Mouse (Mus musculus) forebrain, embryonic 11.5 days (tissue): ENCODE data around the gene Asah2. TPM values are rescaled to one million over a fixed set of nuclear protein-coding genes. Genes with fewer than 3 reads are reported as not detected.

ENCODE experiments used
- ATAC-seq: fragments of 200-750 bp; cut with Nextera tagmentation; replicated peaks from 2 replicates; pipeline ENCODE4 v1.8.0; 2017; ENCODE audit warnings: moderate TSS enrichment; ENCODE audit not compliant: low FRiP score
- DNase-seq: peaks from one replicate; pipeline ENCODE4 v3.0.0-alpha.2; 2017; ENCODE audit warnings: low spot score
- H3K27ac ChIP-seq: fragments of 300-500 bp; sonication (generic); 2 replicates; pipeline ENCODE4 v1.5.1; 2014; ENCODE audit warnings: low read depth, low read length
- H3K27me3 ChIP-seq: fragments of 300-500 bp; sonication (generic); 2 replicates; pipeline ENCODE4 v1.6.1; 2014; ENCODE audit warnings: mild to moderate bottlenecking, low read length, mixed read lengths; ENCODE audit not compliant: control insufficient read depth, insufficient read depth
- H3K36me3 ChIP-seq: fragments of 300-500 bp; sonication (generic); 2 replicates; pipeline ENCODE4 v1.6.1; 2014; ENCODE audit warnings: mild to moderate bottlenecking, low read length, moderate library complexity, mixed read lengths; ENCODE audit not compliant: control insufficient read depth, insufficient read depth
- H3K4me1 ChIP-seq: fragments of 300-500 bp; sonication (generic); replicated peaks from 2 replicates; pipeline ENCODE4 v1.6.1; 2014; ENCODE audit warnings: low read length, mixed read lengths; ENCODE audit not compliant: control insufficient read depth, insufficient read depth
- H3K4me2 ChIP-seq: fragments of 300-500 bp; sonication (generic); 2 replicates; pipeline ENCODE4 v1.6.1; 2014; ENCODE audit warnings: low read depth, mild to moderate bottlenecking, low read length, moderate library complexity, mixed read lengths; ENCODE audit not compliant: severe bottlenecking
- H3K4me3 ChIP-seq: fragments of 300-500 bp; sonication (generic); 2 replicates; pipeline ENCODE4 v1.5.1; 2014; ENCODE audit warnings: low read depth, low read length
- H3K9ac ChIP-seq: fragments of 300-500 bp; sonication (generic); 2 replicates; pipeline ENCODE4 v1.6.1; 2014; ENCODE audit warnings: low read length
- H3K9me3 ChIP-seq: fragments of 300-500 bp; sonication (generic); 2 replicates; pipeline ENCODE4 v1.6.1; 2016; ENCODE audit warnings: low read length, mixed read lengths; ENCODE audit not compliant: control insufficient read depth
- WGBS: fragments of 180-500 bp; shearing (Covaris S2); extraction: QIAGEN DNeasy Blood & Tissue Kit; methylation state at CpG from one replicate; pipeline ENCODE4 v1.1.7; 2014; 5-methylcytosine and 5-hydroxymethylcytosine counted together
- polyA plus RNA-seq: library from polyadenylated mRNA; unstranded; fragments of >200 nt; fragmentation: Nextera tagmentation; extraction: Ambion mirVana; gene quantifications from 2 replicates; pipeline ENCODE4 v1.2.1, GENCODE M21; 2014

Gene Asah2
- polyA plus RNA-seq, 1 experiment from 2014 or later, result 0.56 TPM

GRCm38 (mm10) chr19:32055725-32056124 is 52.3 kb downstream of the Asah2 start:
- ATAC-seq, result no peak
- Histone ChIP-seq H3K9ac (no peak overlapping the region), H3K9me3 (no peaks in the 10 kb centered on the region), H3K36me3 (no peaks in the 10 kb centered on the region), H3K4me3 (no peak overlapping the region), H3K4me2 (no peak overlapping the region), H3K27me3 (no peaks in the 10 kb centered on the region), H3K4me1 (no peaks in the 10 kb centered on the region), H3K27ac (no peak overlapping the region)
- no peak for DNase-seq
- 85% methylated on average over 1 of the region's 1 CpGs for WGBS

DNA sequence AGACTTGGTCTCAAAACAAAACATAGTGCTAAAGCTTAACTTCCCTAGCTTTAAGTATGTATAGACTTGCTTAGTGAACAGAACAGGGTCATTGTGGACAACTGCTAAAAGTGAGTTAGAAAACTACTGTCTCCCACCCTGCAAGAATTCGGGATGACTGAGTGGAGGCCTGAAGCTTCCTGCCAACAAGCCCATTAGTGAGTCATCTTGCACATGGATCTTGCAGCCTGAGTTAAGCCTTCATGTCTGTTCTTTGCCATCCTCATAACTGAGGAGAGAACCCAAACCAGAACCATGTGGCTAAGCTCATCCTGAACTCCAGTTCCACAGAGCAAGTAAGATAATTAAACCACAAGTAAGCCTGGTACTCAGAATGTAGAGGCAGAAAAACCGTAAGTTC is 56.8 kb downstream of the Asah2 start:
- H3K36me3 ChIP-seq, result no peaks in the 10 kb centered on the region
- no peak overlapping the region for H3K9ac ChIP-seq
- H3K4me2 ChIP-seq, result no peak overlapping the region
- ATAC-seq (no peak), DNase-seq (no peak)
- H3K4me1 ChIP-seq, result no peaks in the 10 kb centered on the region
- 88% methylated on average over 2 of the region's 2 CpGs for WGBS
- no peak overlapping the region for H3K4me3 ChIP-seq
- H3K27me3 ChIP-seq, result no peaks in the 10 kb centered on the region
- H3K9me3 ChIP-seq, result no peaks in the 10 kb centered on the region
- no peak overlapping the region for H3K27ac ChIP-seq

DNA sequence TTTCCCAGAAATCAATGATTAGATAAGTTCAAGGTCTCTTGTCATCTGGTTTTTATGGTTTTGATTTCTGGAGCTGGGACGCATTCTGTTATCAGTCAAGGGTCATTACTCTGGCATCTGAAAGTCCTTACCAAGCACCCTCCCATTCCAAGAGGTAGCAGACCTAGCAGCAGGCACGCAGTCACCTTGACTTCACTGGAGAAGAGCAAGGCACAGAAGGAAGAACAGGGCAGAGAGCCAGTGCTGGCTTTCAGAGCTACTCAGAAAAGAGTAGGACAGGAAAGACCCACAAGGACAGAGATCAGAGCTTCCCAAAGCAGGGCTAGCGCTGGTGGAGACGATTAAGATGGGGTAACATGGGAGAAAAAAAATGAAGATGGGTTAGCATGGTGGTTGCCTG is 75.1 kb downstream of the Asah2 start:
- H3K4me3 ChIP-seq, result no peak overlapping the region
- H3K9ac ChIP-seq, result no peak overlapping the region
- no peaks in the 10 kb centered on the region for H3K36me3 ChIP-seq
- H3K27ac ChIP-seq, result no peak overlapping the region
- H3K4me1 ChIP-seq, result no peaks in the 10 kb centered on the region
- WGBS, result 90% methylated on average over 4 of the region's 4 CpGs
- H3K9me3 ChIP-seq, result no peaks in the 10 kb centered on the region
- H3K27me3 ChIP-seq, result no peaks in the 10 kb centered on the region
- ATAC-seq (no peak), DNase-seq (no peak)
- H3K4me2 ChIP-seq, result no peak overlapping the region

GRCm38 (mm10) chr19:32030430-32030829 is 77.6 kb downstream of the Asah2 start:
- H3K9me3 ChIP-seq, result no peaks in the 10 kb centered on the region
- ATAC-seq (peak; percentile 51; the same call in 1 of the 2 replicates), DNase-seq (no peak)
- WGBS, result 8% methylated on average over 1 of the region's 1 CpGs
- H3K27ac ChIP-seq, result no peak overlapping the region
- H3K36me3 ChIP-seq, result no peaks in the 10 kb centered on the region
- H3K4me1 ChIP-seq, result no peaks in the 10 kb centered on the region
- H3K27me3 ChIP-seq, result no peaks in the 10 kb centered on the region
- no peak overlapping the region for H3K9ac ChIP-seq
- no peak overlapping the region for H3K4me3 ChIP-seq
- H3K4me2 ChIP-seq, result no peak overlapping the region

DNA sequence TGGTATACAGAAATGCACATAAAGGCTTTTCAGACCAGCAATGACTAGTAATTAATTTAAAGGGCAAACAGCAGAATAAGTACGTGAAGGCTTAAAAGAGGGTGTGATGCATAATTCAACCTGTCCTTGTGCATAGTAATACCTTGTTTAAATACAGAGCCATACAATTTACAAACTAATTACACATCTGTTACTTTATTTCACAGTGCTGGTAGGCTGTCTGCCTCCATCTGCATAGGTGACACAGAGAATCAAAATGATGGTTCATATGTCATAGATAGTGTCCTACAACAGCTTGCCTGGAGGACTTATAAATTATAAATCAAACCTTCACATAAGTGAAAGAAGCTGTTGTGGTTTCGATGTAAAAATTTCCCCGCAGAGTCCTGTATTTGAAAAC is 82.6 kb downstream of the Asah2 start:
- Histone ChIP-seq H3K4me1 (no peaks in the 10 kb centered on the region), H3K4me3 (no peak overlapping the region), H3K9ac (no peak overlapping the region), H3K9me3 (no peaks in the 10 kb centered on the region), H3K27me3 (no peaks in the 10 kb centered on the region), H3K4me2 (no peak overlapping the region), H3K27ac (no peak overlapping the region), H3K36me3 (no peaks in the 10 kb centered on the region)
- DNase-seq, result no peak
- WGBS, result 90% methylated on average over 3 of the region's 3 CpGs
- no peak for ATAC-seq

DNA sequence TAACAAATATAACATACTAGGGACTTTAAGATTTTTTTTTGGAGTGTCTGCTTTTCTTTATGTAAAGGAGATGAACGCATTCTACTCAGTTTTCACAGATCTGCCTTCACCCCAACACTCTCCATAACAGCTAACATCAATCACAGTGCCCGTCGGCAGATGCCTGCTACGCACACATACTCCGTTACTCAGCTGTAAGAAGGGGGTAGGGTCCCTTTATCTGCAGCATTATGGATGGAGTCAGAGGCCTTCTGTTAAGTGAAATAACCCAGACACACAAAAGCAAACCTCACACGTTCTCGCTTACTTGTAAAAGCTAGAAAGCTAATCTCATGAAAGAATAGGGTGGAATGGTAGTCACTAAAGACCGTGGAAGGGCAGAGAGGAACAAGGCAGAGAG is 88.3 kb downstream of the Asah2 start:
- Histone ChIP-seq H3K4me1 (no peaks in the 10 kb centered on the region), H3K27me3 (no peaks in the 10 kb centered on the region), H3K4me3 (no peak overlapping the region), H3K9ac (no peak overlapping the region), H3K27ac (no peak overlapping the region), H3K9me3 (no peaks in the 10 kb centered on the region), H3K36me3 (no peaks in the 10 kb centered on the region), H3K4me2 (no peak overlapping the region)
- WGBS, result 73% methylated on average over 8 of the region's 8 CpGs
- no peak for ATAC-seq
- no peak for DNase-seq

DNA sequence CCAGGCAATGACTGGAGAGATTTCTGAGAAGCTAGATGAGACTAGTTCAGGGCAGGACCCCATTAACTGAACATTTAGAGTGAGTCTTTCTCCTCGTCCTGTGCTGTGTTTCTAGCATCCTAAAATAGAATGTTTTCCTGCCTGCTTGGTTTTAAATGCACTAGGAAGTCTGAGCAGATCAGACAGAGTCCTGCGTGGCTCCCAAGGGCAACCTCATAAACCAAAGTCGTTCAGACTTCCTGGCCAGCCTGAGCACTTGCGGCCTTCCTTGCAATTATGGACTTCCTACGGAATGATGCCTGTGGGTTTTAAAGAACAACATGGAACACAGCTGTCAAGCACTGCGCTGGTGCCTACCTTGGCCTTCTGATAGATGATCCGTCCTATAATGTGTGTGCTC is 89.4 kb downstream of the Asah2 start:
- no peaks in the 10 kb centered on the region for H3K27me3 ChIP-seq
- no peak overlapping the region for H3K9ac ChIP-seq
- H3K9me3 ChIP-seq, result no peaks in the 10 kb centered on the region
- WGBS, result 81% methylated on average over 7 of the region's 7 CpGs
- no peak for ATAC-seq
- no peaks in the 10 kb centered on the region for H3K36me3 ChIP-seq
- H3K4me2 ChIP-seq, result no peak overlapping the region
- H3K27ac ChIP-seq, result no peak overlapping the region
- no peak for DNase-seq
- H3K4me3 ChIP-seq, result no peak overlapping the region
- H3K4me1 ChIP-seq, result no peaks in the 10 kb centered on the region

- ATAC-seq, result no peak
- Histone ChIP-seq H3K36me3 (no peaks in the 10 kb centered on the region), H3K4me2 (no peak overlapping the region), H3K4me1 (no peaks in the 10 kb centered on the region), H3K9me3 (no peaks in the 10 kb centered on the region), H3K9ac (no peak overlapping the region), H3K4me3 (no peak overlapping the region), H3K27ac (no peak overlapping the region), H3K27me3 (no peaks in the 10 kb centered on the region)
- 95% methylated on average over 5 of the region's 5 CpGs for WGBS
- no peak for DNase-seq
Observed at GRCm38 (mm10) chr19:32018053-32018452, 90.0 kb downstream of the Asah2 start.

DNA sequence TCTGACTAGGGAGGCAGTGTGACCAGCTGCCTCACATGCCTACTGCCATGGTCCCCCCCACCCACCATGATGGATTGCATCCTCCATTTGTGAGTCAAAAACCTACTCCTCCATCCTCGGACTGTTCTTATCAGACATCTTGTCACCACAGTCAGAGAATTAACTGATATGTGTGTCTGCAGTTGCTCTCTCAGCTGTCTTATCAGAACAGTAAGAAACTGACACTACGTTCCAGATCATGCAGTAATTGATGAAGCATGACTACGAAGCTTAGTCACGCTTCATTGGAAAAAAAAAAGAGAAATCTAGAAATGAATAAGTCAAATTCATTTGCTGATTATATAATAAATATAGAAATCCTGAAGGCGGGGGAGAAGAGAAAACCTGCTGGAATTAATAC is 105.4 kb downstream of the Asah2 start:
- H3K27me3 ChIP-seq, result no peaks in the 10 kb centered on the region
- H3K27ac ChIP-seq, result no peak overlapping the region
- DNase-seq (no peak), ATAC-seq (no peak)
- no peak overlapping the region for H3K4me2 ChIP-seq
- no peak overlapping the region for H3K4me3 ChIP-seq
- H3K4me1 ChIP-seq, result no peaks in the 10 kb centered on the region
- no peaks in the 10 kb centered on the region for H3K9me3 ChIP-seq
- no peaks in the 10 kb centered on the region for H3K36me3 ChIP-seq
- H3K9ac ChIP-seq, result no peak overlapping the region
- WGBS, result 91% methylated on average over 5 of the region's 5 CpGs
